Mouse (Mus musculus) layer of hippocampus, postnatal 36 days (tissue): ENCODE results near the gene Glod4. TPM values are rescaled to one million over a fixed set of nuclear protein-coding genes. Genes with fewer than 3 reads are reported as not detected.

Experiments
- DNase-seq, 2 experiments: peaks; one replicate each; pipeline ENCODE4 v3.0.0; 2022
- total RNA-seq, 2 experiments: library from RNA; stranded (reverse); gene quantifications; 2 replicates each; pipeline ENCODE4 v1.2.3; 2021

The Glod4 gene
- total RNA-seq, 2 experiments from 2014 or later, result 51.6 to 59.4 TPM

GRCm38 (mm10) chr11:76081048-76081640 lies 162.4 kb downstream of the Glod4 start:
- DNase-seq, result no peak

- no peak for DNase-seq
These were observed 163.2 kb downstream of the Glod4 start for GRCm38 (mm10) chr11:76080293-76080692.

DNA sequence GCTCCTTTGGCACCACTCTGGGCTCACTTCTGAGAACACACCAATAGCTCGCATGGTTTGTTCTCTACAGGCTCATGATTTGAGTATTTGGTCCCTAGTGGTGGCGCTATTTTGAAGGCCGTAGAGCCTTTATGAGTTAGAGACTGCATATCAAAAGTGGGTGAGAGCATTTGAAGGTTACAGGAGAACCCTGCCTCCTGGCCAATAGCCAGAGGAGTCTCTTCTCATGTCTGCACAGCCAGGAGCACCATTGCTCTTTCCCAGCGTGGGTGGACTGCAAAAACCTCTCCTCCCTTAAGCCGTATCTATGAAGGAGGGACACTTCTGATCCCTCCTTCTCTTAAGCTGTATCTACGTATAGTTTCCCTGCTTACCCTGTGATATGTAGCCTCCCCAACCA lies 166.2 kb downstream of the Glod4 start:
- no peak for DNase-seq

- DNase-seq, result no peak
These were observed 169.0 kb downstream of the Glod4 start for GRCm38 (mm10) chr11:76074296-76075093.

Other genes with a start within 250 kb of the Glod4 start
- 1 to 10 TPM; 1.8 to 2.3 TPM for gene 1700016K19Rik, start 243.8 kb downstream of the Glod4 start, total RNA-seq
- gene Rflnb, start 215.9 kb downstream of the Glod4 start, total RNA-seq, result 10 to 100 TPM in 1 of 2 experiments, 1 to 10 TPM in 1; 7.9 to 10.2 TPM
- gene Vps53, start 64.1 kb downstream of the Glod4 start, total RNA-seq, result 10 to 100 TPM; 92.2 to 99.8 TPM
- gene Fam57a, start 64.1 kb downstream of the Glod4 start, total RNA-seq, result 10 to 100 TPM; 18.4 to 20.9 TPM
- 1 to 10 TPM in 1 of 2 experiments, under 1 TPM in 1; 0.65 to 1.2 TPM for gene Dbil5, start 26.1 kb downstream of the Glod4 start, total RNA-seq
- gene Gemin4, start 26.1 kb downstream of the Glod4 start, total RNA-seq, result 1 to 10 TPM; 6.5 to 8.2 TPM
- 10 to 100 TPM; 16.8 to 17.4 TPM for gene Mrm3, start within 50 bp of the Glod4 start, total RNA-seq
- gene Nxn, start 155.4 kb upstream of the Glod4 start, total RNA-seq, result 10 to 100 TPM in 1 of 2 experiments, 1 to 10 TPM in 1; 9.5 to 11.6 TPM
- gene Timm22, start 163.2 kb upstream of the Glod4 start, total RNA-seq, result 10 to 100 TPM; 32.7 to 33.6 TPM